Mouse (Mus musculus): ENCODE data around the gene Olfr139. TPM values are rescaled to one million over a fixed set of nuclear protein-coding genes. Genes with fewer than 3 reads are reported as not detected.

The Olfr139 gene
- total RNA-seq (2021) = not detected
- long read RNA-seq, experiment 1 = 0 reads
- long read RNA-seq, experiment 2 = 0 reads

DNA sequence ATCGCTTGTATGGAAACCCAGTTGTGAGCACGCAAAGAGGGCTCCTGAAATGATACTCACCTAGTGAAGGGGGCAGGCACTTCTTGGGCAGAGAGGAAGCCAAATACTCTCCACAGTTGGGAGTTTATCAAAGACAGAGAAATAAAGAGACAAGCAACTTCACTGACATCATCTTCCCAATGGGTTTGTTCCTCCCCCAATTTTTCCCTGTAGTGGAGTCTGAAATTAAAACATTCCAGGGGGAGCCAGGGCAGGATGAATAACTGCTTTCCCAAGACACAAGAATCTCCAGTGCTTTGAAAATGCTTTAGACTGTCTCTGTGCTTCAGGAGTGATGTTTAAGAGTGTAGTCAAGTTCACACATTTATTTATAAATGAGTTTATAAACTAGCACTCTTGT, at the start of gene Olfr139, which contains the start of gene Olfr399:
Gene Olfr139, minus strand, starts transcription at position 101 of the 400 bp plus-strand sequence.
Gene Olfr399, minus strand, starts transcription at position 165 of the 400 bp plus-strand sequence.
- DNase-seq (ENCODE audit: low spot score in 2 of 2) = no peak

DNA sequence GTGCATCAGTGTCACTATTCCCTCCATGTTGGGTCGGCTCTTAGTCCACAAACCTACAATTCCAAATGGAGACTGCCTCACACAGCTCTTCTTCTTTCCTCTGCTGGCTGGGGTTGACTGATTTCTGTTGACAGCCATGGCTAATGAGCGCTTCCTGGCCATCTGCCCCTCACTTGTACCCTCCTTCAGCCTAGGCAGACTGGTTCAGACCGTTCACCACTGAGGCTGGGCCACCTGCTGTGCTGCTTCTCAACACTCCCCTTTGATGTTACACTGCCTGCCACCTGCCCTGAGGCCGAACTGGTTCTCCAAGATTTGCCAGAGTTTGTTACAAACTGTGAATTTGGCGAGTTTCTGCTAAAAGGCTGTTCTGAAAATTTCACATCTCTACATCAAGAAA, 48.7 kb upstream of the Olfr139 start:
- DNase-seq (ENCODE audit: low spot score in 2 of 2) = no peak

GRCm38 (mm10) chr11:74101507-74101906, 45.2 kb upstream of the Olfr139 start:
- no peak for DNase-seq (ENCODE audit: low spot score in 2 of 2)

DNA sequence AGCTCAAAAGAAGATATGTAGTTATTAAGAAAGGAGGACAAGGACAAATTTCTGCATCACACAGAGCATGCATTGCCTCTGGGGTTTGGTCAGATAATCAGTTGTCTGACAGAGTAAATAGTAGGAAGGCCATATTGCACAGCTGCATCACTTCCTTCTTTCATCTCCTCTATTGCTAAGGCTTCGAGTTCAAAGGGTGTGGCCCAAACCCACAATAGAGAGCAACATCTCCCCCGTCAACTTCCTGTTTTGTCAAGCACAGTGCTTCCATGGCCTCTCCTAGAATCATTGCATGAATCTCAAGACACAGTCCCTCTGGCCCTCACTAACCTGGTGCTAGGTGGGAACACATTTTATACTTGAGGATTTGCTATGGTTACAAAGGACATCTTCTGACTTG, 44.4 kb upstream of the Olfr139 start:
- DNase-seq (ENCODE audit: low spot score in 2 of 2) = no peak

DNA sequence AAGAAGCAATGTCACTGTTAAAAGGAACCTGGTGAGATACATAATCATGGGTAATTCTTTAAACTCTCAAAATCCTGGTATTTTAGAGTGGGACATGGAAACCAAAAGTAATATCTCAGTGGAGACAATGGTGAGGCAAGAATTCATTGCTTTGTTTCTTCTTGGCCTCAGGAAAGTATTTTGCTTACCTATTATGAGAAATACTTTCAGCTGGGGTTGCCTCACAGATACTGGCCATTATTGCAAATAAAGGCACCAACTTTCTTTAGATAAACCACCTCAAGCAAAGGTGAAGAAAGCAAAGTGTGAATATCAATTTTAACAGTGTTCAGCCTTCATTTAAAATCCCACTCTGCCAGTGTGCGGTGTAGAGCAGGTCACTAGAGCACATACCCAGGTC, 13.3 kb upstream of the Olfr139 start, which contains the start of gene Zfp616:
Gene Zfp616, plus strand, starts transcription at position 301 of the 400 bp plus-strand sequence.
- DNase-seq (ENCODE audit: low spot score in 2 of 2) = no peak

- no peak for DNase-seq (ENCODE audit: low spot score in 2 of 2)
Measured at GRCm38 (mm10) chr11:74051347-74051746, 5.0 kb downstream of the Olfr139 start.

Other genes starting within 250 kb of the Olfr139 start
- not detected for gene Olfr392, start 239.5 kb downstream of the Olfr139 start, total RNA-seq (2021)
- not detected for gene Olfr393, start 205.1 kb downstream of the Olfr139 start, total RNA-seq (2021)
- not detected for gene Olfr394, start 165.8 kb downstream of the Olfr139 start, total RNA-seq (2021)
- not detected for gene Olfr395, start 147.3 kb downstream of the Olfr139 start, total RNA-seq (2021)
- not detected for gene Olfr23, start 119.9 kb downstream of the Olfr139 start, total RNA-seq (2021)
- not detected for gene Olfr397, start 95.7 kb downstream of the Olfr139 start, total RNA-seq (2021)
- gene Olfr398, start 66.1 kb downstream of the Olfr139 start, total RNA-seq (2021) = not detected
- not detected for gene Olfr399, start 64 bp upstream of the Olfr139 start, total RNA-seq (2021)
- gene Zfp616, start 13.4 kb upstream of the Olfr139 start, total RNA-seq (2021) = not detected
- not detected for gene Olfr401, start 57.2 kb upstream of the Olfr139 start, total RNA-seq (2021)
- gene Olfr402, start 97.0 kb upstream of the Olfr139 start, total RNA-seq (2021) = not detected
- gene Olfr403, start 129.7 kb upstream of the Olfr139 start, total RNA-seq (2021) = not detected
- not detected for gene Olfr43, start 154.8 kb upstream of the Olfr139 start, total RNA-seq (2021)
- gene Olfr406, start 203.3 kb upstream of the Olfr139 start, total RNA-seq (2021) = not detected
- gene Olfr59, start 227.2 kb upstream of the Olfr139 start, total RNA-seq (2021) = not detected

All from layer of hippocampus, postnatal 14 days (tissue).